Mouse (Mus musculus): ENCODE results near the gene Rpl13. TPM values are rescaled to one million over a fixed set of nuclear protein-coding genes. Genes with fewer than 3 reads are reported as not detected.

Gene Rpl13
- polyA plus RNA-seq, 1 experiment from 2014 or later, result 1,041 TPM

Small RNA genes lying within 50 kb of the gene (microRNA-seq; reads per million reads assigned to microRNA genes)
- gene Mir7079 (not detected), gene Mir7080 (not detected)

Other genes starting within 250 kb of the Rpl13 start
- 62.4 and 64.8 TPM in 2 replicates for gene Ankrd11, start 60.1 kb upstream of the Rpl13 start, polyA plus RNA-seq (2016; fragmentation: Nextera tagmentation; extraction: Ambion mirVana)
- 77.3 and 79.9 TPM in 2 replicates for gene Spg7, start 39.4 kb upstream of the Rpl13 start, polyA plus RNA-seq (2016; fragmentation: Nextera tagmentation; extraction: Ambion mirVana)
- gene Cpne7, start 15.0 kb downstream of the Rpl13 start, polyA plus RNA-seq (2016; fragmentation: Nextera tagmentation; extraction: Ambion mirVana), result 0.18 and 0.24 TPM in 2 replicates
- 5.4 and 5.8 TPM in 2 replicates for gene Sult5a1, start 56.0 kb downstream of the Rpl13 start, polyA plus RNA-seq (2016; fragmentation: Nextera tagmentation; extraction: Ambion mirVana)
- gene Dpep1, start 83.9 kb downstream of the Rpl13 start, polyA plus RNA-seq (2016; fragmentation: Nextera tagmentation; extraction: Ambion mirVana), result 2.5 and 2.8 TPM in 2 replicates
- 97.9 and 102 TPM in 2 replicates for gene Chmp1a, start 110.4 kb downstream of the Rpl13 start, polyA plus RNA-seq (2016; fragmentation: Nextera tagmentation; extraction: Ambion mirVana)
- 3.4 and 4.2 TPM in 2 replicates for gene Spata33, start 110.5 kb downstream of the Rpl13 start, polyA plus RNA-seq (2016; fragmentation: Nextera tagmentation; extraction: Ambion mirVana)
- gene Cdk10, start 122.5 kb downstream of the Rpl13 start, polyA plus RNA-seq (2016; fragmentation: Nextera tagmentation; extraction: Ambion mirVana), result 20.3 and 23.6 TPM in 2 replicates
- gene Spata2l, start 133.9 kb downstream of the Rpl13 start, polyA plus RNA-seq (2016; fragmentation: Nextera tagmentation; extraction: Ambion mirVana), result 2.3 and 2.5 TPM in 2 replicates
- gene Zfp276, start 151.8 kb downstream of the Rpl13 start, polyA plus RNA-seq (2016; fragmentation: Nextera tagmentation; extraction: Ambion mirVana), result 16.0 and 18.2 TPM in 2 replicates
- 19.5 and 20.0 TPM in 2 replicates for gene Vps9d1, start 152.0 kb downstream of the Rpl13 start, polyA plus RNA-seq (2016; fragmentation: Nextera tagmentation; extraction: Ambion mirVana)
- 23.0 and 23.6 TPM in 2 replicates for gene Fanca, start 216.2 kb downstream of the Rpl13 start, polyA plus RNA-seq (2016; fragmentation: Nextera tagmentation; extraction: Ambion mirVana)
- gene Spire2, start 230.4 kb downstream of the Rpl13 start, polyA plus RNA-seq (2016; fragmentation: Nextera tagmentation; extraction: Ambion mirVana), result 2.8 and 3.4 TPM in 2 replicates

Data from heart, embryonic 12.5 days (tissue).